Mouse (Mus musculus) heart, postnatal 36 days (tissue): ENCODE measurements at regions not wholly inside any gene's neighbourhood (a gene's known extent, or its start where the extent isn't known, plus 50 kb on each side); places are given as distances from the start of the nearest gene placed in this dataset.

ENCODE experiments used
- DNase-seq, 2 experiments: peaks; one replicate each; pipeline ENCODE4 v3.0.0; 2021 to 2022
- intact Hi-C: fragments of 180-260 bp; cut with DNase I; formaldehyde crosslinking; loops from one replicate; pipeline ENCODE4 v1.15.1; 2025

DNA sequence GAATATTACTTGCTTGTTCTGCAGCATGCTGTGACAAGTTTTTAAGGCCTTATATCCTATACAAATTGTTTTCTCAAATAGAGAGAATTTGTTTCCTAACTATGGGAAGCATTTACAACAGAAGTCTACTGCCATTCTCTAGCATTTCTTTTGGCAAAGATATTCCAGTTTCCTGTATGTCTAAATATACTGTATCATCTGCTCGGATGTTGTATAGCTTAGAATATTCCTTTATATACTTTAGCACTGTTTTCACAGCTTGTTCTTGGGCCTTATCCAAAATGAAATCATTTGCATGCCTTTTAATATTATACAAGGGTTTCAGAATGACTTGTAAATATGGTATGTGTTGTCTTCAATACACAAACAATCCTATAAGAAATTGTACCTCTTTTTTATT is 92.1 kb upstream of the Ins2 start:
- intact Hi-C loops, result no loop called here
- no peak for DNase-seq

DNA sequence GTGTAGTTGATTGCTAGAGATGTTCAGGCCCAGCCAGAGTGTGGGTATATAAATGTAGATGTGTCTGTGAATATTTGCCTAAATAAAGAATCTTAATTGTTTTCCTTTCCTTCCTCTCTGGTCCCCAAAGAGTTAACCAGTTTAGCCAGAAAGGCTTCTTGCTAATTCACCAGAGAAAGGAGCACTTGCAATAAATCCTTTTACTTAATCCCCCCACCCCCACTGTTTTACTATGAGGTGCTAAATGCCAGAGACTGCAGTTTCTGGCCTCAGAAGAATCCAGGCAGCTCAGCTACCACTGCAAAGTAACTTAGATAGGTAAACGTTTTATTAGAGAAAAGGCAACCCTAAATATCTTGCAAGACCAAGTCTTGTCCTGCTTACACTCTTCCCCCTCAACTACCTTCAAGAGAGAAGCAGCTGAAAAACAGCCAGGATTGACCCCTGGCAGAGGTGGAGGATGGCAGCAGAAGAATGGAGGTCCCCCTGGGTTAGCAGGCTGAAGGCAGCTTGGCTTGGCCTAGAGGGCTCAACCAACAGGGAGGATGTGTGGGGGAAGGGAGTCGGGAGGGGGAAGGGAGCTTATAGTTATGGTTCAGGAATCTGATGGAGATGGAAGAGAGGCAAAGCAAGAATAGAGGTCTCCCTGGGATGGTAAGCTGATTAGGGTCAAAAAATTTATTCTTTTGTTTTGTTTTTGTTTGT is 87.9 kb upstream of the Ins2 start:
- DNase-seq, result no peak
- intact Hi-C loops, result no loop called here

DNA sequence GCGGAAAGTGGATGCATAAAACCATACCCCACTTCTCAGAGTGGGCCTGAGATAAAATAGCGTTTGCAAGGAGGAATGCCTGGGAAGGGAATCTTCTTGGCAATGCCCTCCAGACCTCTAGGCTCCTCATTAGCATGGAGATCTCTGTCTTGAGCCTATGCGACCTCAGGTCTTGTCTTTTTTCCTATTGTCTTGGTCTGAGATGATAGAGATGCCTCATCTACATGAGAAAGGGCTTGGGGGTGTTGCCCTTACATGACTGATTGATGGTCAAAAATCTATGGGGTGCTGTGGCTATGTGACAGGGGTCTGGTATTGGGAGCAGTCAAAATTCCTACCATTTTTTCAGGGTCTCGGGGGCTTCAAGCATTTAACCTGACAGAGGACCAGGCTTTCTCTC is 67.5 kb upstream of the Ins2 start:
- intact Hi-C loops, result no loop called here
- no peak for DNase-seq

DNA sequence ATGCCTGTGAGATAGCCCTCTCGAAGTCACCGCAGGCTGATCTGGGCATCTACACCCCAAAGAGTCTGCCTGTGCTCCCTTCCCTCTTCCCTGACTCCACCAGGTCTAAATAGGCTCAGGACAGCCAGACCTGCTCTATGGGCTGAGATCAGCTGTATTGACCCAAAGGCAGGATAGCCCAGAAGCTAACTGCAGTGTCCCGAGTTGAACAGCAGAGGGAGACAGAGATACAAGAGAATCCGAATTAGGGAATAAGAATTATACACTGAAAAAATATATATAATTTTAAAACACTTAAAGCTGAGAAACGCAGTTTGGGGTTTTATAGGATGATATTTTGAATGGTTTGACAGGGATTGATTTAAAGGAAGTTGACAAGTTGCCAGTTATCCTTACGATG is 56.2 kb upstream of the Ins2 start:
- intact Hi-C loops, result loop anchor here (2.0 kb wide), 1 partner anchor 51 kb away; no protein-coding TSS in a partner anchor
- peak; percentile 19 to 43 for DNase-seq

DNA sequence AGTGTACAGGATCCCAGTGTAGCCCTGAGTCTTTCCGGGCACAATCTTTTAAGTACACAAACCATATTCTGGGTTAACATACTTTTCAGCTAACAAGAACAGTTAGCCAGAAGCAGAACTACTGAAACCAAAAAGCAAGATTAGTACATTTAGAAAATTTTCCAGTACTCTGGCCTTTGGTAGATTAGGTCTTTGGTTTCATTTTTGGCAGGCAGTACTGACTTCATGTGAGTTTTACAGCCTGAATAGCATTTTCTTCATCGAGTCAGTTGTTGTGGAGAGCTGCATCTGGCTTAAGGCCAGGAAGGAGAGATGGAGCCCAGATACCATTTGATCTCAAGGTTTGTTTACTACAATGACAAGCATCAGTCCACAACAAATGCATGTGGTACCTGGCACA is 51.3 kb upstream of the Ins2 start:
- no peak for DNase-seq
- intact Hi-C loops, result no loop called here
